Mouse (Mus musculus) liver, embryonic 13.5 days (tissue): ENCODE measurements around the gene Fscn2. TPM values are rescaled to one million over a fixed set of nuclear protein-coding genes. Genes with fewer than 3 reads are reported as not detected.
"Not testable (repeated sequence)": the region's sequence is repeated elsewhere in the genome, so short reads cannot be mapped to it uniquely, and the experiment has no call there.

Experiments used
- ATAC-seq: fragments of 200-750 bp; cut with Nextera tagmentation; 2 replicates; pipeline ENCODE4 v1.8.0; 2017; ENCODE audit warnings: low read depth, mild to moderate bottlenecking, moderate number of reproducible peaks, moderate library complexity
- DNase-seq: peaks from one replicate; pipeline ENCODE4 v3.0.0; 2022
- H3K27ac ChIP-seq: fragments of 300-500 bp; sonication (generic); 2 replicates; pipeline ENCODE4 v1.5.1; 2015; ENCODE audit warnings: moderate library complexity, mild to moderate bottlenecking, inconsistent platforms
- H3K27me3 ChIP-seq: fragments of 300-500 bp; sonication (generic); 2 replicates; pipeline ENCODE4 v1.6.1; 2015; ENCODE audit warnings: mild to moderate bottlenecking, inconsistent platforms
- H3K36me3 ChIP-seq: fragments of 300-500 bp; sonication (generic); 2 replicates; pipeline ENCODE4 v1.6.1; 2015; ENCODE audit warnings: mild to moderate bottlenecking, inconsistent platforms
- H3K4me1 ChIP-seq: fragments of 300-500 bp; sonication (generic); replicated peaks from 2 replicates; pipeline ENCODE4 v1.6.1; 2015; ENCODE audit warnings: inconsistent platforms
- H3K4me2 ChIP-seq: fragments of 300-500 bp; sonication (generic); 2 replicates; pipeline ENCODE4 v1.6.1; 2015; ENCODE audit warnings: inconsistent platforms, mild to moderate bottlenecking, moderate library complexity
- H3K4me3 ChIP-seq: fragments of 300-500 bp; sonication (generic); replicated peaks from 2 replicates; pipeline ENCODE4 v1.5.1; 2015; ENCODE audit warnings: mild to moderate bottlenecking, inconsistent platforms
- H3K9ac ChIP-seq: fragments of 300-500 bp; sonication (generic); 2 replicates; pipeline ENCODE4 v1.6.1; 2015; ENCODE audit warnings: mild to moderate bottlenecking, inconsistent platforms
- H3K9me3 ChIP-seq: fragments of 300-500 bp; sonication (generic); replicated peaks from 2 replicates; pipeline ENCODE4 v1.6.1; 2016; ENCODE audit warnings: inconsistent platforms
- WGBS: fragments of 180-500 bp; shearing (Covaris S2); methylation state at CpG from one replicate; pipeline ENCODE4 v1.1.7; 2015; ENCODE audit not compliant: insufficient replicate concordance; 5-methylcytosine and 5-hydroxymethylcytosine counted together
- polyA plus RNA-seq: library from polyadenylated mRNA; unstranded; fragments of >200 nt; fragmentation: Nextera tagmentation; extraction: Ambion mirVana; gene quantifications from 2 replicates; pipeline ENCODE4 v1.2.1, GENCODE M21; 2015

Fscn2 gene
- polyA plus RNA-seq, 1 experiment from 2014 or later, result not detected

- Histone ChIP-seq H3K27ac (no peak overlapping the region), H3K27me3 (no peaks in the 10 kb centered on the region), H3K4me2 (no peak overlapping the region), H3K9me3 (no peaks in the 10 kb centered on the region), H3K9ac (no peak overlapping the region), H3K4me1 (peaks cover 7% of the 10 kb centered on the region), H3K4me3 (no peak overlapping the region), H3K36me3 (no peaks in the 10 kb centered on the region)
- DNase-seq (no peak), ATAC-seq (no peak)
- WGBS, result 63% methylated on average over 6 of the region's 6 CpGs
These were observed 25.8 kb upstream of the Fscn2 start for GRCm38 (mm10) chr11:120335431-120336021.

- DNase-seq (no peak), ATAC-seq (no peak)
- Histone ChIP-seq H3K36me3 (no peaks in the 10 kb centered on the region), H3K27ac (no peak overlapping the region), H3K4me1 (peaks cover 7% of the 10 kb centered on the region), H3K27me3 (no peaks in the 10 kb centered on the region), H3K9ac (no peak overlapping the region), H3K4me2 (no peak overlapping the region), H3K4me3 (no peak overlapping the region), H3K9me3 (no peaks in the 10 kb centered on the region)
- WGBS, result 31% methylated on average over 2 of the region's 2 CpGs
These were observed 23.9 kb upstream of the Fscn2 start for GRCm38 (mm10) chr11:120337447-120337846.

- Histone ChIP-seq H3K4me3 (no peak overlapping the region), H3K9ac (no peak overlapping the region), H3K4me2 (no peak overlapping the region), H3K4me1 (peaks cover 7% of the 10 kb centered on the region), H3K36me3 (no peaks in the 10 kb centered on the region), H3K9me3 (no peaks in the 10 kb centered on the region), H3K27me3 (no peaks in the 10 kb centered on the region), H3K27ac (no peak overlapping the region)
- ATAC-seq (no peak), DNase-seq (no peak)
- WGBS, result 60% methylated on average over 3 of the region's 3 CpGs
These were observed 22.5 kb upstream of the Fscn2 start for GRCm38 (mm10) chr11:120338786-120339185.

- peak overlapping the region; percentile 38; the same call in 1 of the 2 replicates for H3K4me2 ChIP-seq
- no peaks in the 10 kb centered on the region for H3K9me3 ChIP-seq
- H3K4me1 ChIP-seq, result peaks cover 7% of the 10 kb centered on the region
- 36% methylated on average over 10 of the region's 10 CpGs for WGBS
- peak; percentile 42 for ATAC-seq
- no peak for DNase-seq
- no peaks in the 10 kb centered on the region for H3K27me3 ChIP-seq
- H3K36me3 ChIP-seq, result peaks cover 2% of the 10 kb centered on the region
- peak overlapping the region; percentile 73 for H3K27ac ChIP-seq
- no peak overlapping the region for H3K9ac ChIP-seq
- H3K4me3 ChIP-seq, result no peak overlapping the region
These were observed 21.3 kb upstream of the Fscn2 start for GRCm38 (mm10) chr11:120339978-120340513.

- peaks cover 10% of the 10 kb centered on the region for H3K4me1 ChIP-seq
- WGBS, result 80% methylated on average over 4 of the region's 4 CpGs
- H3K9ac ChIP-seq, result no peak overlapping the region
- H3K9me3 ChIP-seq, result no peaks in the 10 kb centered on the region
- H3K36me3 ChIP-seq, result peaks cover 11% of the 10 kb centered on the region
- ATAC-seq (no peak), DNase-seq (no peak)
- no peak overlapping the region for H3K4me2 ChIP-seq
- H3K27me3 ChIP-seq, result no peaks in the 10 kb centered on the region
- H3K4me3 ChIP-seq, result no peak overlapping the region
- H3K27ac ChIP-seq, result no peak overlapping the region
These were observed 19.7 kb upstream of the Fscn2 start for GRCm38 (mm10) chr11:120341661-120342060.

GRCm38 (mm10) chr11:120342656-120343160, 18.6 kb upstream of the Fscn2 start:
- H3K4me1 ChIP-seq, result peaks cover 16% of the 10 kb centered on the region
- H3K4me3 ChIP-seq, result no peak overlapping the region
- no peak for DNase-seq
- H3K4me2 ChIP-seq, result no peak overlapping the region
- H3K27ac ChIP-seq, result no peak overlapping the region
- 75% methylated on average over 5 of the region's 5 CpGs for WGBS
- peaks cover 17% of the 10 kb centered on the region for H3K36me3 ChIP-seq
- H3K27me3 ChIP-seq, result no peaks in the 10 kb centered on the region
- H3K9ac ChIP-seq, result no peak overlapping the region
- no peaks in the 10 kb centered on the region for H3K9me3 ChIP-seq
- no peak for ATAC-seq

GRCm38 (mm10) chr11:120343519-120344309, 17.6 kb upstream of the Fscn2 start:
- Histone ChIP-seq H3K4me2 (no peak overlapping the region), H3K9me3 (no peaks in the 10 kb centered on the region), H3K4me1 (peaks cover 19% of the 10 kb centered on the region), H3K9ac (no peak overlapping the region), H3K27ac (peak overlapping the region; percentile 45), H3K4me3 (no peak overlapping the region), H3K27me3 (0 out of 2 replicates have a peak, but pooled peaks cover under 1% of the 10 kb centered on the region), H3K36me3 (peaks cover 17% of the 10 kb centered on the region)
- 58% methylated on average over 5 of the region's 5 CpGs for WGBS
- no peak for DNase-seq
- no peak for ATAC-seq

GRCm38 (mm10) chr11:120344310-120344920, 16.9 kb upstream of the Fscn2 start:
- Histone ChIP-seq H3K27me3 (peaks cover 8% of the 10 kb centered on the region), H3K9ac (no peak overlapping the region), H3K27ac (peak overlapping the region; percentile 45), H3K36me3 (peaks cover 17% of the 10 kb centered on the region), H3K4me1 (peaks cover 26% of the 10 kb centered on the region), H3K4me2 (no peak overlapping the region), H3K9me3 (no peaks in the 10 kb centered on the region), H3K4me3 (no peak overlapping the region)
- ATAC-seq (no peak), DNase-seq (no peak)
- WGBS, result 62% methylated on average over 5 of the region's 5 CpGs

- Histone ChIP-seq H3K27me3 (peaks cover 15% of the 10 kb centered on the region), H3K4me2 (peak overlapping the region; percentile 10; the same call in 1 of the 2 replicates), H3K36me3 (peaks cover 17% of the 10 kb centered on the region), H3K9me3 (no peaks in the 10 kb centered on the region), H3K27ac (peak overlapping the region; percentile 55), H3K4me1 (peaks cover 29% of the 10 kb centered on the region), H3K4me3 (no peak overlapping the region), H3K9ac (no peak overlapping the region)
- ATAC-seq (no peak), DNase-seq (no peak)
- WGBS, result 53% methylated on average over 1 of the region's 1 CpGs
These were observed 16.2 kb upstream of the Fscn2 start for GRCm38 (mm10) chr11:120345067-120345681.

GRCm38 (mm10) chr11:120346383-120347034, 14.8 kb upstream of the Fscn2 start:
- H3K27ac ChIP-seq, DNase-seq, H3K9me3 ChIP-seq, ATAC-seq: not testable (repeated sequence)
- H3K36me3 ChIP-seq, result peaks cover 17% of the 10 kb centered on the region
- H3K4me2 ChIP-seq, result peak overlapping the region; percentile 59
- peaks cover 40% of the 10 kb centered on the region for H3K4me1 ChIP-seq
- H3K4me3 ChIP-seq, result peak overlapping the region; percentile 46
- H3K9ac ChIP-seq, result peak overlapping the region; percentile 56
- peaks cover 24% of the 10 kb centered on the region for H3K27me3 ChIP-seq
- 75% methylated on average over 11 of the region's 13 CpGs for WGBS
